Mouse (Mus musculus): ENCODE measurements around the gene Atat1.

GRCm38 (mm10) chr17:35866281-35866831, 43.5 kb downstream of the Atat1 start:
- TF ChIP-seq RAD21 (IDR thresholded peaks at IDR 0.05; ENCODE audit: low read depth, low read length) (no peak), CTCF (IDR thresholded peaks at IDR 0.05 in 2 of 3, conservative IDR thresholded peaks at IDR 0.05 in 1 of 3; ENCODE audit: control insufficient read depth in 1 of 3, insufficient read depth in 1 of 3, low read depth in 2 of 3, low read length in 3 of 3, poor library complexity in 1 of 3, severe bottlenecking in 1 of 3) (no peak), EP300 (IDR thresholded peaks at IDR 0.05; ENCODE audit: low read depth in 1 of 2, low read length in 2 of 2) (no peak), SIN3A (IDR thresholded peaks at IDR 0.05; ENCODE audit: low read length) (no peak), USF2 (IDR thresholded peaks at IDR 0.05; ENCODE audit: borderline replicate concordance in 1 of 2, insufficient read depth in 1 of 2, low read depth in 1 of 2, low read length in 2 of 2) (no peak), POLR2A (IDR thresholded peaks at IDR 0.05; ENCODE audit: control insufficient read depth in 1 of 2, insufficient read depth in 1 of 2, low read depth in 1 of 2, low read length in 2 of 2, poor library complexity in 1 of 2) (no peak), USF1 (IDR thresholded peaks at IDR 0.05; ENCODE audit: low read depth, low read length) (no peak), GABPA (IDR thresholded peaks at IDR 0.05; ENCODE audit: low read depth, low read length) (no peak), CHD1 (IDR thresholded peaks at IDR 0.05; ENCODE audit: low read depth, low read length) (no peak), JUND (IDR thresholded peaks at IDR 0.05; ENCODE audit: low read depth, low read length) (no peak), ETS1 (IDR thresholded peaks at IDR 0.05; ENCODE audit: low read depth, low read length) (no peak), HCFC1 (IDR thresholded peaks at IDR 0.05; ENCODE audit: low read depth, low read length) (no peak), ZKSCAN1 (IDR thresholded peaks at IDR 0.05; ENCODE audit: low read depth, low read length) (no peak), NELFE (IDR thresholded peaks at IDR 0.05; ENCODE audit: low read depth, low read length) (0 out of 2 replicates have a peak, but pooled peaks have one; percentile 15)
